Mouse (Mus musculus) heart, adult 2 months (tissue): ENCODE data around the gene Clec12a. TPM values are rescaled to one million over a fixed set of nuclear protein-coding genes. Genes with fewer than 3 reads are reported as not detected.
A peak's percentile ranks its signal among the peaks of the same experiment; 100 is the strongest.

Source experiments
- DNase-seq, 2 experiments: peaks; one replicate each; pipeline ENCODE4 v3.0.0; 2021
- H3K27ac ChIP-seq: fragments of 200-600 bp; 2 replicates; pipeline ENCODE4 v1.8.1; 2022
- H3K27me3 ChIP-seq: fragments of 200-500 bp; 2 replicates; pipeline ENCODE4 v1.6.1; 2012; ENCODE audit warnings: mild to moderate bottlenecking, low read length, inconsistent platforms, mixed read lengths; ENCODE audit not compliant: control insufficient read depth, insufficient read depth
- H3K36me3 ChIP-seq: fragments of 200-500 bp; 2 replicates; pipeline ENCODE4 v1.6.1; 2012; ENCODE audit warnings: low read length, inconsistent platforms; ENCODE audit not compliant: control insufficient read depth, insufficient read depth
- H3K4me1 ChIP-seq: fragments of 200-500 bp; 2 replicates; pipeline ENCODE4 v1.6.1; 2011; ENCODE audit warnings: low read length; ENCODE audit not compliant: control insufficient read depth, insufficient read depth
- H3K4me3 ChIP-seq: fragments of 200-600 bp; 2 replicates; pipeline ENCODE4 v1.8.1; 2022
- H3K79me2 ChIP-seq: fragments of 200-500 bp; replicated peaks from 2 replicates; pipeline ENCODE4 v1.6.1; 2012; ENCODE audit warnings: mild to moderate bottlenecking, inconsistent platforms, low read length, moderate library complexity, mixed read lengths; ENCODE audit not compliant: control insufficient read depth, insufficient read depth
- H3K9ac ChIP-seq: fragments of 200-500 bp; 2 replicates; pipeline ENCODE4 v1.6.1; 2012; ENCODE audit warnings: low read depth, mild to moderate bottlenecking, control low read depth, inconsistent platforms, low read length, mixed read lengths
- CTCF ChIP-seq: fragments of 200-600 bp; IDR thresholded peaks from 2 replicates; pipeline ENCODE4 v1.8.1; 2022; ENCODE audit warnings: antibody characterized with exemption, mild to moderate bottlenecking, moderate library complexity
- EP300 ChIP-seq: fragments of 200-500 bp; IDR thresholded peaks from 2 replicates; pipeline ENCODE4 v1.6.1; 2011; ENCODE audit warnings: low read depth, low read length, control low read depth; ENCODE audit not compliant: insufficient read depth
- POLR2A ChIP-seq: fragments of 200-500 bp; IDR thresholded peaks from 2 replicates; pipeline ENCODE4 v1.6.1; 2011; ENCODE audit warnings: mild to moderate bottlenecking, low read depth, low read length, control low read depth; ENCODE audit not compliant: insufficient read depth
- WGBS: fragments of 180-500 bp; shearing (Covaris S2); methylation state at CpG from one replicate; pipeline ENCODE4 v1.1.7; 2018; 5-methylcytosine and 5-hydroxymethylcytosine counted together
- intact Hi-C: fragments of 180-260 bp; cut with DNase I; formaldehyde crosslinking; loops from one replicate; pipeline ENCODE4 v1.15.1; 2025
- polyA plus RNA-seq: library from polyadenylated mRNA; depleted of rRNA; stranded (reverse); fragments of >200 nt; gene quantifications from 2 replicates; pipeline ENCODE4 v1.2.3, GENCODE M21; 2012
- total RNA-seq, 2 experiments: library from RNA; stranded (reverse); gene quantifications; 2 replicates each; pipeline ENCODE4 v1.2.3; 2021

The Clec12a gene
- total and polyA plus RNA-seq, 3 experiments, result 0.63 to 0.80 (median 0.73) TPM

DNA sequence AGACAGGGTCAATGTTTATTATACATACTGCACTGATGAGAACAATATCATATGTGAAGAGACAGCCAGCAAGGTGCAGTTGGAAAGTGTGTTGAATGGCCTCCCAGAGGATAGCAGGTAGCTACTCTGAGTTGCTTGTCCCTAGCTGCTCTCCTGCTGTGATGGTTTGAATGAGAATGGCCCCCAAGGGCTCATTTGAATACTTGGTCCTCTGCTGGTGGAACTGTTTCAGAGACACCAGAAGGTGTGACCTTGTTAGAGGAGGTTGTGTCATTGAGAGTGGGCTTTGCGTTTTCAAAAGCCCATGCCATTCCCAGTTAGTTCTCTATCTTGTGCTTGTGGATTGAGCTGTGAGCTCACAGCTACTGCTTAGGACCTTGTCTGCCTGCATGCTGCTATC lies 21.5 kb downstream of the Clec12a start:
- no peaks in the 10 kb centered on the region for H3K4me1 ChIP-seq
- intact Hi-C loops, result loop anchor here (10.0 kb wide), 1 partner anchor 269 kb away; no protein-coding TSS in a partner anchor

GRCm38 (mm10) chr6:129365959-129366359 lies 23.5 kb downstream of the Clec12a start:
- H3K27ac ChIP-seq, result no peak overlapping the region
- no peaks in the 10 kb centered on the region for H3K36me3 ChIP-seq
- TF ChIP-seq POLR2A (no peak), CTCF (peak; percentile 99), EP300 (no peak)
- no peak for DNase-seq
- no peak overlapping the region for H3K4me3 ChIP-seq
- no peaks in the 10 kb centered on the region for H3K4me1 ChIP-seq
- intact Hi-C loops, result loop anchor here (1.0 to 10.0 kb wide), 4 partner anchors 34 to 513 kb away; partner anchors contain the start of gene 4922502D21Rik
- no peaks in the 10 kb centered on the region for H3K27me3 ChIP-seq
- 10% methylated on average over 6 of the region's 6 CpGs for WGBS
- no peaks in the 10 kb centered on the region for H3K79me2 ChIP-seq
- no peak overlapping the region for H3K9ac ChIP-seq

More for the DNA sequence above, 21.5 kb downstream of the Clec12a start:
- Histone ChIP-seq H3K36me3 (no peaks in the 10 kb centered on the region), H3K27ac (no peak overlapping the region), H3K9ac (no peak overlapping the region), H3K4me3 (no peak overlapping the region), H3K27me3 (no peaks in the 10 kb centered on the region), H3K79me2 (no peaks in the 10 kb centered on the region)
- DNase-seq, result no peak
- WGBS, result 28% methylated on average over 1 of the region's 1 CpGs
- no peak for TF ChIP-seq EP300
- no peak for TF ChIP-seq POLR2A
- no peak for TF ChIP-seq CTCF

- H3K36me3 ChIP-seq, result no peaks in the 10 kb centered on the region
- TF ChIP-seq EP300, result no peak
- no peak for TF ChIP-seq CTCF
- TF ChIP-seq POLR2A, result no peak
These were observed 27.1 kb downstream of the Clec12a start for GRCm38 (mm10) chr6:129369374-129370132.

GRCm38 (mm10) chr6:129374937-129375471 lies 32.5 kb downstream of the Clec12a start:
- H3K79me2 ChIP-seq, result no peaks in the 10 kb centered on the region
- no peaks in the 10 kb centered on the region for H3K36me3 ChIP-seq
- WGBS, result 66% methylated on average over 2 of the region's 2 CpGs
- H3K9ac ChIP-seq, result no peak overlapping the region
- intact Hi-C loops, result no loop called here
- no peaks in the 10 kb centered on the region for H3K27me3 ChIP-seq
- no peaks in the 10 kb centered on the region for H3K4me1 ChIP-seq
- no peak overlapping the region for H3K27ac ChIP-seq
- no peak for DNase-seq
- H3K4me3 ChIP-seq, result no peak overlapping the region
- TF ChIP-seq POLR2A (no peak), CTCF (no peak), EP300 (no peak)

More at GRCm38 (mm10) chr6:129369374-129370132, 27.1 kb downstream of the Clec12a start:
- H3K27me3 ChIP-seq, result no peaks in the 10 kb centered on the region
- intact Hi-C loops, result loop anchor here (5.0 to 10.0 kb wide), 2 partner anchors 37 to 275 kb away; partner anchors contain the start of gene 4922502D21Rik
- H3K4me1 ChIP-seq, result no peaks in the 10 kb centered on the region
- DNase-seq, result no peak
- no peak overlapping the region for H3K9ac ChIP-seq
- WGBS, result 40% methylated on average over 7 of the region's 7 CpGs
- no peak overlapping the region for H3K27ac ChIP-seq
- H3K79me2 ChIP-seq, result no peaks in the 10 kb centered on the region
- no peak overlapping the region for H3K4me3 ChIP-seq

- intact Hi-C loops, result no loop called here
- TF ChIP-seq POLR2A (no peak), CTCF (no peak), EP300 (no peak)
- no peak overlapping the region for H3K27ac ChIP-seq
These were observed 38.0 kb downstream of the Clec12a start for GRCm38 (mm10) chr6:129380454-129380853.

DNA sequence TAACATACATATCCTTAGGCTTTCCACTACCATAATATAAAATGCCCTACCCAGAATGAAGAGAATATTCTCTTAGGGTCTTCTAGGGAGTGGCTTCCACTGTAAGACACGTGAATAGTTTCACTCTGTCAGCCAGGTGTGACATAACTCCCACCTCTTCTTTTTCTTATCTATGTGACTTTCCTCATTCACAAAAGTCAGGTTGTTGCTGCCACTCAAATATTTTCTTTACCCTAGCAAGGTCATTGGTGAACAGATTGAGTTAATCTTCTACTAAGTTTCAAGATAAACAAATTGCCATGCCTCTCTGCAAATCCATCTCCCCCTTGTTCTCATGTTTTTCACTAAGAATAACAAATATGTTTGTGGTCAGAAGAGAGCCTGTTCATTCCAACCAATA lies 39.2 kb downstream of the Clec12a start:
- H3K79me2 ChIP-seq, result no peaks in the 10 kb centered on the region
- 65% methylated on average over 1 of the region's 1 CpGs for WGBS
- no peak for DNase-seq
- intact Hi-C loops, result no loop called here
- no peaks in the 10 kb centered on the region for H3K27me3 ChIP-seq
- TF ChIP-seq POLR2A (no peak), EP300 (no peak)
- no peaks in the 10 kb centered on the region for H3K36me3 ChIP-seq
- no peak overlapping the region for H3K9ac ChIP-seq
- H3K4me3 ChIP-seq, result no peak overlapping the region
- H3K4me1 ChIP-seq, result no peaks in the 10 kb centered on the region
- H3K27ac ChIP-seq, result no peak overlapping the region

More at GRCm38 (mm10) chr6:129380454-129380853, 38.0 kb downstream of the Clec12a start:
- Histone ChIP-seq H3K36me3 (no peaks in the 10 kb centered on the region), H3K4me1 (no peaks in the 10 kb centered on the region), H3K79me2 (no peaks in the 10 kb centered on the region), H3K9ac (no peak overlapping the region), H3K4me3 (no peak overlapping the region), H3K27me3 (no peaks in the 10 kb centered on the region)
- DNase-seq, result no peak
- WGBS, result 68% methylated on average over 4 of the region's 4 CpGs
